Mouse (Mus musculus) stomach, postnatal 0 days (tissue): ENCODE measurements at regions not wholly inside any gene's neighbourhood (a gene's known extent, or its start where the extent isn't known, plus 50 kb on each side); places are given as distances from the start of the nearest gene placed in this dataset.

Source experiments
- ATAC-seq: fragments of 200-750 bp; cut with Nextera tagmentation; 2 replicates; pipeline ENCODE4 v1.8.0; 2017; ENCODE audit not compliant: low FRiP score, low TSS enrichment
- DNase-seq: peaks from one replicate; pipeline ENCODE4 v3.0.0-alpha.2; 2016; ENCODE audit warnings: low spot score
- H3K27ac ChIP-seq: fragments of 300-500 bp; sonication (generic); replicated peaks from 2 replicates; pipeline ENCODE4 v1.5.1; 2014; ENCODE audit warnings: mild to moderate bottlenecking, control low read depth
- H3K27me3 ChIP-seq: fragments of 300-500 bp; sonication (generic); 2 replicates; pipeline ENCODE4 v1.6.1; 2014; ENCODE audit warnings: low read length; ENCODE audit not compliant: control insufficient read depth, insufficient read depth
- H3K36me3 ChIP-seq: fragments of 300-500 bp; sonication (generic); 2 replicates; pipeline ENCODE4 v1.6.1; 2014; ENCODE audit warnings: low read length, mixed read lengths; ENCODE audit not compliant: control insufficient read depth, insufficient read depth
- H3K4me1 ChIP-seq: fragments of 300-500 bp; sonication (generic); replicated peaks from 2 replicates; pipeline ENCODE4 v1.6.1; 2014; ENCODE audit warnings: antibody characterized with exemption; ENCODE audit not compliant: control insufficient read depth, insufficient read depth
- H3K4me2 ChIP-seq: fragments of 300-500 bp; sonication (generic); replicated peaks from 2 replicates; pipeline ENCODE4 v1.6.1; 2014; ENCODE audit warnings: low read depth, mild to moderate bottlenecking, control low read depth, moderate library complexity
- H3K4me3 ChIP-seq: fragments of 300-500 bp; sonication (generic); 2 replicates; pipeline ENCODE4 v1.5.1; 2014; ENCODE audit warnings: low read depth, low read length, control low read depth
- H3K9ac ChIP-seq: fragments of 300-500 bp; sonication (generic); 2 replicates; pipeline ENCODE4 v1.6.1; 2014; ENCODE audit warnings: mild to moderate bottlenecking, low read length, control low read depth, mixed read lengths
- H3K9me3 ChIP-seq: fragments of 300-500 bp; sonication (generic); 2 replicates; pipeline ENCODE4 v1.6.1; 2016; ENCODE audit warnings: low read length; ENCODE audit not compliant: control insufficient read depth
- CTCF ChIP-seq: IDR thresholded peaks from 2 replicates; pipeline ENCODE4 v1.5.1; 2016; ENCODE audit warnings: antibody characterized with exemption, low read depth, mild to moderate bottlenecking, moderate library complexity
- EP300 ChIP-seq: optimal IDR thresholded peaks from 2 replicates; pipeline ENCODE3; 2016; ENCODE audit warnings: antibody characterized with exemption
- WGBS: fragments of 180-500 bp; shearing (Covaris S2); extraction: QIAGEN DNeasy Blood & Tissue Kit; methylation state at CpG from one replicate; pipeline ENCODE4 v1.1.7; 2014; 5-methylcytosine and 5-hydroxymethylcytosine counted together

- no peak for DNase-seq
Observed at GRCm38 (mm10) chr11:17458946-17459345, 201.6 kb downstream of the C1d start.

GRCm38 (mm10) chr11:17460024-17460919 is 202.9 kb downstream of the C1d start:
- peak; percentile 33 for DNase-seq
- TF ChIP-seq EP300 (no peak), CTCF (peak; percentile 87)
- 11% methylated on average over 11 of the region's 11 CpGs for whole genome bisulfite sequencing
- H3K9me3 ChIP-seq, result no peaks in the 10 kb centered on the region
- ATAC-seq, result peak; percentile 54; the same call in 1 of the 2 replicates
- H3K4me2 ChIP-seq, result peak overlapping the region; percentile 35
- no peaks in the 10 kb centered on the region for H3K4me1 ChIP-seq
- H3K27me3 ChIP-seq, result no peaks in the 10 kb centered on the region
- peak overlapping the region; percentile 23 for H3K4me3 ChIP-seq
- no peaks in the 10 kb centered on the region for H3K36me3 ChIP-seq
- peak overlapping the region; percentile 13; the same call in 1 of the 2 replicates for H3K9ac ChIP-seq
- H3K27ac ChIP-seq, result peak overlapping the region; percentile 53

More at GRCm38 (mm10) chr11:17458946-17459345, 201.6 kb downstream of the C1d start:
- Histone ChIP-seq H3K9me3 (no peaks in the 10 kb centered on the region), H3K36me3 (no peaks in the 10 kb centered on the region), H3K27me3 (no peaks in the 10 kb centered on the region), H3K4me3 (no peak overlapping the region), H3K27ac (no peak overlapping the region), H3K4me1 (no peaks in the 10 kb centered on the region), H3K9ac (no peak overlapping the region), H3K4me2 (no peak overlapping the region)
- TF ChIP-seq EP300, result no peak
- no peak for TF ChIP-seq CTCF
- WGBS, result 52% methylated on average over 4 of the region's 4 CpGs
- no peak for ATAC-seq

- no peak for ATAC-seq
Observed at GRCm38 (mm10) chr11:17460920-17461279, 203.5 kb downstream of the C1d start.

GRCm38 (mm10) chr11:17461701-17462100 is 204.3 kb downstream of the C1d start:
- no peak for DNase-seq
- no peaks in the 10 kb centered on the region for H3K36me3 ChIP-seq
- H3K4me2 ChIP-seq, result no peak overlapping the region
- no peak overlapping the region for H3K4me3 ChIP-seq
- no peak overlapping the region for H3K9ac ChIP-seq
- H3K9me3 ChIP-seq, result no peaks in the 10 kb centered on the region
- ATAC-seq, result no peak
- no peak overlapping the region for H3K27ac ChIP-seq
- no peaks in the 10 kb centered on the region for H3K4me1 ChIP-seq
- H3K27me3 ChIP-seq, result no peaks in the 10 kb centered on the region
- WGBS, result 86% methylated on average over 1 of the region's 1 CpGs
- TF ChIP-seq CTCF (no peak), EP300 (no peak)

More at GRCm38 (mm10) chr11:17460920-17461279, 203.5 kb downstream of the C1d start:
- peak overlapping the region; percentile 35 for H3K4me2 ChIP-seq
- no peak for TF ChIP-seq CTCF
- TF ChIP-seq EP300, result no peak
- DNase-seq, result peak; percentile 45
- WGBS, result 2% methylated on average over 13 of the region's 13 CpGs
- no peaks in the 10 kb centered on the region for H3K36me3 ChIP-seq
- peak overlapping the region; percentile 25; the same call in 1 of the 2 replicates for H3K27ac ChIP-seq
- no peaks in the 10 kb centered on the region for H3K27me3 ChIP-seq
- H3K4me3 ChIP-seq, result peak overlapping the region; percentile 23
- H3K4me1 ChIP-seq, result no peaks in the 10 kb centered on the region
- H3K9me3 ChIP-seq, result no peaks in the 10 kb centered on the region
- H3K9ac ChIP-seq, result no peak overlapping the region

- Histone ChIP-seq H3K9ac (no peak overlapping the region), H3K36me3 (no peaks in the 10 kb centered on the region), H3K9me3 (no peaks in the 10 kb centered on the region), H3K4me1 (no peaks in the 10 kb centered on the region), H3K27ac (no peak overlapping the region), H3K4me2 (no peak overlapping the region), H3K27me3 (no peaks in the 10 kb centered on the region), H3K4me3 (no peak overlapping the region)
- ATAC-seq (no peak), DNase-seq (peak; percentile 24)
- TF ChIP-seq EP300, result no peak
- TF ChIP-seq CTCF, result peak; percentile 84
- 42% methylated on average over 2 of the region's 2 CpGs for WGBS
Observed at GRCm38 (mm10) chr11:17464875-17465274, 207.5 kb downstream of the C1d start.
